Mouse (Mus musculus): ENCODE results near the gene Olfr56. TPM values are rescaled to one million over a fixed set of nuclear protein-coding genes. Genes with fewer than 3 reads are reported as not detected.
"Not testable (repeated sequence)": the region's sequence is repeated elsewhere in the genome, so short reads cannot be mapped to it uniquely, and the experiment has no call there.

Olfr56 gene
- polyA plus RNA-seq, 1 experiment from 2014 or later = not detected

DNA sequence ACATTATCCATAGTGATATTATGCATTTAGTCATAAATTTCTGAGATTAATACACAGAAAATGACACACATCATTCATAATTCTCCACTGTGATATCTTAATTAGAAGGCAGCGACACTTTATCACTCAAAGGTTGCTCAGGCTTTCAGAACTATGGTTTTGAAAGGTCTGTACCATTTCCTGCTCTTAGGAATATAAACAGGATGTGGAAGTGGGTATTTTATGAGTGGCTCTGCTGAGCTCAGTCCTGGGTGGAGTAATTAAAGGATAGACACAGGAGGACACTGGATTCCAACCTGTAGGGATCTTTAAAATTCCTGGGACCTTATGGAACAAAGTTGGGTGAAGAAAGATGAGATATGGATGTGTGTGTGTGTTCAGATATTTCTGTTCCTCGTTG, 27.6 kb downstream of the Olfr56 start:
- H3K4me3 ChIP-seq (ENCODE audit: low read depth, low read length); H3K9ac ChIP-seq (replicated peaks; ENCODE audit: low read length); H3K36me3 ChIP-seq (replicated peaks; ENCODE audit: control insufficient read depth, insufficient read depth, low read depth, low read length); H3K4me1 ChIP-seq (ENCODE audit: control insufficient read depth, insufficient read depth, low read length); DNase-seq (ENCODE audit: low spot score); H3K27me3 ChIP-seq (ENCODE audit: control insufficient read depth, insufficient read depth, low read length); H3K4me2 ChIP-seq (ENCODE audit: low read depth, low read length); H3K9me3 ChIP-seq (replicated peaks; ENCODE audit: control insufficient read depth, low read length); H3K27ac ChIP-seq (replicated peaks; ENCODE audit: low read depth, low read length); ATAC-seq (replicated peaks; ENCODE audit: insufficient number of reproducible peaks, low FRiP score, low TSS enrichment, low read depth): not testable (repeated sequence)
- 74% methylated on average over 2 of the region's 2 CpGs for WGBS

GRCm38 (mm10) chr11:49006785-49007184, 28.1 kb downstream of the Olfr56 start:
- H3K9ac ChIP-seq (replicated peaks; ENCODE audit: low read length); H3K27ac ChIP-seq (replicated peaks; ENCODE audit: low read depth, low read length); H3K4me1 ChIP-seq (ENCODE audit: control insufficient read depth, insufficient read depth, low read length); H3K9me3 ChIP-seq (replicated peaks; ENCODE audit: control insufficient read depth, low read length); ATAC-seq (replicated peaks; ENCODE audit: insufficient number of reproducible peaks, low FRiP score, low TSS enrichment, low read depth); H3K4me3 ChIP-seq (ENCODE audit: low read depth, low read length); H3K27me3 ChIP-seq (ENCODE audit: control insufficient read depth, insufficient read depth, low read length); DNase-seq (ENCODE audit: low spot score); H3K4me2 ChIP-seq (ENCODE audit: low read depth, low read length); H3K36me3 ChIP-seq (replicated peaks; ENCODE audit: control insufficient read depth, insufficient read depth, low read depth, low read length): not testable (repeated sequence)
- 50% methylated on average over 1 of the region's 1 CpGs for WGBS

GRCm38 (mm10) chr11:49012074-49012473, 33.4 kb downstream of the Olfr56 start:
- H3K9ac ChIP-seq (replicated peaks; ENCODE audit: low read length); H3K27me3 ChIP-seq (ENCODE audit: control insufficient read depth, insufficient read depth, low read length); DNase-seq (ENCODE audit: low spot score); H3K4me2 ChIP-seq (ENCODE audit: low read depth, low read length); ATAC-seq (replicated peaks; ENCODE audit: insufficient number of reproducible peaks, low FRiP score, low TSS enrichment, low read depth); H3K36me3 ChIP-seq (replicated peaks; ENCODE audit: control insufficient read depth, insufficient read depth, low read depth, low read length); H3K27ac ChIP-seq (replicated peaks; ENCODE audit: low read depth, low read length); H3K9me3 ChIP-seq (replicated peaks; ENCODE audit: control insufficient read depth, low read length); H3K4me1 ChIP-seq (ENCODE audit: control insufficient read depth, insufficient read depth, low read length); H3K4me3 ChIP-seq (ENCODE audit: low read depth, low read length): not testable (repeated sequence)

- H3K36me3 ChIP-seq (replicated peaks; ENCODE audit: control insufficient read depth, insufficient read depth, low read depth, low read length) = not testable (repeated sequence)
Observed at GRCm38 (mm10) chr11:49050064-49050463, 71.4 kb downstream of the Olfr56 start.

GRCm38 (mm10) chr11:49051093-49051891, 72.6 kb downstream of the Olfr56 start, which contains the start of gene 9930111J21Rik2:
Gene 9930111J21Rik2 (minus strand): TSS chr11:49051242.
- H3K4me2 ChIP-seq (ENCODE audit: low read depth, low read length); H3K9ac ChIP-seq (replicated peaks; ENCODE audit: low read length); ATAC-seq (replicated peaks; ENCODE audit: insufficient number of reproducible peaks, low FRiP score, low TSS enrichment, low read depth); H3K27me3 ChIP-seq (ENCODE audit: control insufficient read depth, insufficient read depth, low read length); H3K4me1 ChIP-seq (ENCODE audit: control insufficient read depth, insufficient read depth, low read length); H3K9me3 ChIP-seq (replicated peaks; ENCODE audit: control insufficient read depth, low read length); H3K27ac ChIP-seq (replicated peaks; ENCODE audit: low read depth, low read length); DNase-seq (ENCODE audit: low spot score); H3K36me3 ChIP-seq (replicated peaks; ENCODE audit: control insufficient read depth, insufficient read depth, low read depth, low read length); H3K4me3 ChIP-seq (ENCODE audit: low read depth, low read length): not testable (repeated sequence)
- 78% methylated on average over 1 of the region's 6 CpGs for WGBS

More at GRCm38 (mm10) chr11:49050064-49050463, 71.4 kb downstream of the Olfr56 start:
- not testable (repeated sequence) for H3K27ac ChIP-seq (replicated peaks; ENCODE audit: low read depth, low read length); H3K4me3 ChIP-seq (ENCODE audit: low read depth, low read length); DNase-seq (ENCODE audit: low spot score); H3K27me3 ChIP-seq (ENCODE audit: control insufficient read depth, insufficient read depth, low read length); H3K4me2 ChIP-seq (ENCODE audit: low read depth, low read length); H3K9me3 ChIP-seq (replicated peaks; ENCODE audit: control insufficient read depth, low read length); ATAC-seq (replicated peaks; ENCODE audit: insufficient number of reproducible peaks, low FRiP score, low TSS enrichment, low read depth); H3K9ac ChIP-seq (replicated peaks; ENCODE audit: low read length); H3K4me1 ChIP-seq (ENCODE audit: control insufficient read depth, insufficient read depth, low read length)

GRCm38 (mm10) chr11:49051894-49052293, 73.2 kb downstream of the Olfr56 start:
- WGBS = no CpG with 5 or more reads among the region's 5 CpGs
- not testable (repeated sequence) for H3K4me3 ChIP-seq (ENCODE audit: low read depth, low read length); DNase-seq (ENCODE audit: low spot score); H3K4me2 ChIP-seq (ENCODE audit: low read depth, low read length); H3K4me1 ChIP-seq (ENCODE audit: control insufficient read depth, insufficient read depth, low read length); H3K36me3 ChIP-seq (replicated peaks; ENCODE audit: control insufficient read depth, insufficient read depth, low read depth, low read length); H3K27ac ChIP-seq (replicated peaks; ENCODE audit: low read depth, low read length); H3K9me3 ChIP-seq (replicated peaks; ENCODE audit: control insufficient read depth, low read length); ATAC-seq (replicated peaks; ENCODE audit: insufficient number of reproducible peaks, low FRiP score, low TSS enrichment, low read depth); H3K9ac ChIP-seq (replicated peaks; ENCODE audit: low read length); H3K27me3 ChIP-seq (ENCODE audit: control insufficient read depth, insufficient read depth, low read length)

GRCm38 (mm10) chr11:49060061-49060460, 81.4 kb downstream of the Olfr56 start:
- not testable (repeated sequence) for H3K4me3 ChIP-seq (ENCODE audit: low read depth, low read length); H3K4me2 ChIP-seq (ENCODE audit: low read depth, low read length); H3K9ac ChIP-seq (replicated peaks; ENCODE audit: low read length); H3K4me1 ChIP-seq (ENCODE audit: control insufficient read depth, insufficient read depth, low read length); ATAC-seq (replicated peaks; ENCODE audit: insufficient number of reproducible peaks, low FRiP score, low TSS enrichment, low read depth); H3K27me3 ChIP-seq (ENCODE audit: control insufficient read depth, insufficient read depth, low read length); H3K9me3 ChIP-seq (replicated peaks; ENCODE audit: control insufficient read depth, low read length); H3K36me3 ChIP-seq (replicated peaks; ENCODE audit: control insufficient read depth, insufficient read depth, low read depth, low read length); H3K27ac ChIP-seq (replicated peaks; ENCODE audit: low read depth, low read length); DNase-seq (ENCODE audit: low spot score)
- WGBS = 65% methylated on average over 2 of the region's 3 CpGs

GRCm38 (mm10) chr11:49061865-49062264, 83.2 kb downstream of the Olfr56 start:
- not testable (repeated sequence) for H3K4me2 ChIP-seq (ENCODE audit: low read depth, low read length); H3K36me3 ChIP-seq (replicated peaks; ENCODE audit: control insufficient read depth, insufficient read depth, low read depth, low read length); H3K4me3 ChIP-seq (ENCODE audit: low read depth, low read length); H3K9ac ChIP-seq (replicated peaks; ENCODE audit: low read length); H3K4me1 ChIP-seq (ENCODE audit: control insufficient read depth, insufficient read depth, low read length); H3K9me3 ChIP-seq (replicated peaks; ENCODE audit: control insufficient read depth, low read length); H3K27me3 ChIP-seq (ENCODE audit: control insufficient read depth, insufficient read depth, low read length); ATAC-seq (replicated peaks; ENCODE audit: insufficient number of reproducible peaks, low FRiP score, low TSS enrichment, low read depth); H3K27ac ChIP-seq (replicated peaks; ENCODE audit: low read depth, low read length); DNase-seq (ENCODE audit: low spot score)
- 82% methylated on average over 1 of the region's 2 CpGs for WGBS
